Mouse (Mus musculus) brown adipose tissue, adult 24 weeks (tissue): ENCODE results near the gene Ffar1. TPM values are rescaled to one million over a fixed set of nuclear protein-coding genes. Genes with fewer than 3 reads are reported as not detected.
A peak's percentile ranks its signal among the peaks of the same experiment; 100 is the strongest.
"Not testable (repeated sequence)": the region's sequence is repeated elsewhere in the genome, so short reads cannot be mapped to it uniquely, and the experiment has no call there.

Experiments used
- H3K27ac ChIP-seq: fragments of 200-500 bp; replicated peaks from 2 replicates; pipeline ENCODE4 v1.5.1; 2012; ENCODE audit warnings: low read depth, mild to moderate bottlenecking, low read length
- H3K4me1 ChIP-seq: fragments of 200-500 bp; 2 replicates; pipeline ENCODE4 v1.6.1; 2012; ENCODE audit warnings: low read length, mixed read lengths; ENCODE audit not compliant: control insufficient read depth, insufficient read depth, insufficient read length
- H3K4me3 ChIP-seq: fragments of 200-500 bp; 2 replicates; pipeline ENCODE4 v1.5.1; 2012; ENCODE audit warnings: low read depth, mild to moderate bottlenecking, low read length, moderate library complexity; ENCODE audit not compliant: insufficient read depth
- polyA plus RNA-seq: library from polyadenylated mRNA; stranded (reverse); fragments of >200 nt; gene quantifications from 2 replicates; pipeline ENCODE4 v1.2.4, GENCODE M21; 2012; ENCODE audit not compliant: missing spikeins, insufficient read depth, insufficient read length

Gene Ffar1
- polyA plus RNA-seq, 1 experiment = not detected

GRCm38 (mm10) chr7:30832261-30832660 is 29.1 kb downstream of the Ffar1 start:
- no peak overlapping the region for H3K4me3 ChIP-seq
- H3K27ac ChIP-seq = no peak overlapping the region
- H3K4me1 ChIP-seq = no peaks in the 10 kb centered on the region

- Histone ChIP-seq H3K4me3 (no peak overlapping the region), H3K4me1 (no peaks in the 10 kb centered on the region)
These were observed 31.9 kb downstream of the Ffar1 start for GRCm38 (mm10) chr7:30829428-30829827.

GRCm38 (mm10) chr7:30828871-30829270 is 32.5 kb downstream of the Ffar1 start:
- not testable (repeated sequence) for H3K4me1 ChIP-seq, H3K27ac ChIP-seq, H3K4me3 ChIP-seq

More at GRCm38 (mm10) chr7:30829428-30829827, 31.9 kb downstream of the Ffar1 start:
- H3K27ac ChIP-seq = no peak overlapping the region

- no peak overlapping the region for H3K27ac ChIP-seq
- no peaks in the 10 kb centered on the region for H3K4me1 ChIP-seq
- no peak overlapping the region for H3K4me3 ChIP-seq
These were observed 34.7 kb downstream of the Ffar1 start for GRCm38 (mm10) chr7:30826660-30827059.

GRCm38 (mm10) chr7:30824306-30824705 is 37.1 kb downstream of the Ffar1 start:
- peaks cover 3% of the 10 kb centered on the region for H3K4me1 ChIP-seq
- no peak overlapping the region for H3K27ac ChIP-seq

GRCm38 (mm10) chr7:30823675-30824074 is 37.7 kb downstream of the Ffar1 start, which contains the start of gene Ffar2:
TSS of gene Ffar2 (minus strand) at chr7:30823775.
- H3K27ac ChIP-seq = no peak within 1 kb of the TSS
- H3K4me3 ChIP-seq = no peak within 1 kb of the TSS
- H3K4me1 ChIP-seq = peaks cover 3% of the 10 kb centered on the region

More at GRCm38 (mm10) chr7:30824306-30824705, 37.1 kb downstream of the Ffar1 start:
- no peak overlapping the region for H3K4me3 ChIP-seq

GRCm38 (mm10) chr7:30821532-30821931 is 39.8 kb downstream of the Ffar1 start:
- Histone ChIP-seq H3K4me1 (peaks cover 3% of the 10 kb centered on the region), H3K27ac (peak overlapping the region; percentile 19; the same call in 1 of the 2 replicates), H3K4me3 (no peak overlapping the region)

- H3K4me1 ChIP-seq = peaks cover 3% of the 10 kb centered on the region
These were observed 40.4 kb downstream of the Ffar1 start for GRCm38 (mm10) chr7:30820854-30821445.

GRCm38 (mm10) chr7:30820131-30820530 is 41.2 kb downstream of the Ffar1 start:
- no peak overlapping the region for H3K27ac ChIP-seq
- peaks cover 3% of the 10 kb centered on the region for H3K4me1 ChIP-seq
- H3K4me3 ChIP-seq = no peak overlapping the region

More at GRCm38 (mm10) chr7:30820854-30821445, 40.4 kb downstream of the Ffar1 start:
- Histone ChIP-seq H3K27ac (0 out of 2 replicates have a peak overlapping the region, but pooled peaks have one; percentile 19), H3K4me3 (no peak overlapping the region)

- H3K27ac ChIP-seq = peak overlapping the region; percentile 61
These were observed 49.0 kb downstream of the Ffar1 start for GRCm38 (mm10) chr7:30812291-30812807.

GRCm38 (mm10) chr7:30811757-30812290 is 49.5 kb downstream of the Ffar1 start:
- no peak overlapping the region for H3K4me3 ChIP-seq

More at GRCm38 (mm10) chr7:30812291-30812807, 49.0 kb downstream of the Ffar1 start:
- no peak overlapping the region for H3K4me3 ChIP-seq
- peaks cover 15% of the 10 kb centered on the region for H3K4me1 ChIP-seq

GRCm38 (mm10) chr7:30810319-30810718 is 51.0 kb downstream of the Ffar1 start:
- Histone ChIP-seq H3K4me1 (peaks cover 15% of the 10 kb centered on the region), H3K27ac (no peak overlapping the region), H3K4me3 (no peak overlapping the region)

More at GRCm38 (mm10) chr7:30811757-30812290, 49.5 kb downstream of the Ffar1 start:
- Histone ChIP-seq H3K27ac (peak overlapping the region; percentile 93), H3K4me1 (peaks cover 15% of the 10 kb centered on the region)

Other genes with a start within 250 kb of the Ffar1 start
- gene Upk1a, start 248.7 kb downstream of the Ffar1 start, polyA plus RNA-seq = not detected in 2 replicates
- gene Cox6b1, start 235.4 kb downstream of the Ffar1 start, polyA plus RNA-seq = 5,485 and 5,752 TPM in 2 replicates
- gene Etv2, start 225.7 kb downstream of the Ffar1 start, polyA plus RNA-seq = not detected in 2 replicates
- gene Rbm42, start 211.2 kb downstream of the Ffar1 start, polyA plus RNA-seq = 24.5 and 39.6 TPM in 2 replicates
- 2.3 and 2.9 TPM in 2 replicates for gene Haus5, start 196.6 kb downstream of the Ffar1 start, polyA plus RNA-seq
- gene Pmis2, start 190.0 kb downstream of the Ffar1 start, polyA plus RNA-seq = not detected in 2 replicates
- not detected in 2 replicates for gene 2200002J24Rik, start 162.6 kb downstream of the Ffar1 start, polyA plus RNA-seq
- gene Atp4a, start 149.4 kb downstream of the Ffar1 start, polyA plus RNA-seq = not detected in 2 replicates
- 209 and 275 TPM in 2 replicates for gene Tmem147, start 132.0 kb downstream of the Ffar1 start, polyA plus RNA-seq
- not detected in 2 replicates for gene Gapdhs, start 117.9 kb downstream of the Ffar1 start, polyA plus RNA-seq
- gene Sbsn, start 110.1 kb downstream of the Ffar1 start, polyA plus RNA-seq = 12.3 and 18.2 TPM in 2 replicates
- 7.4 and 7.8 TPM in 2 replicates for gene Dmkn, start 97.8 kb downstream of the Ffar1 start, polyA plus RNA-seq
- 11.5 and 15.2 TPM in 2 replicates for gene Krtdap, start 73.7 kb downstream of the Ffar1 start, polyA plus RNA-seq
- gene Ffar2, start 37.8 kb downstream of the Ffar1 start, polyA plus RNA-seq = 4.8 and 7.4 TPM in 2 replicates
- not detected in 2 replicates for gene Ffar3, start 5.4 kb downstream of the Ffar1 start, polyA plus RNA-seq
- gene Cd22, start 18.8 kb upstream of the Ffar1 start, polyA plus RNA-seq = 0.40 and 0.88 TPM in 2 replicates
- not detected in 2 replicates for gene Mag, start 53.3 kb upstream of the Ffar1 start, polyA plus RNA-seq
- gene Hamp2, start 63.1 kb upstream of the Ffar1 start, polyA plus RNA-seq = not detected in 2 replicates
- gene Hamp, start 82.5 kb upstream of the Ffar1 start, polyA plus RNA-seq = 4.4 TPM in 1 of 2 replicates, not detected in the other
- gene Usf2, start 95.2 kb upstream of the Ffar1 start, polyA plus RNA-seq = 66.8 and 103 TPM in 2 replicates
- gene Lsr, start 111.9 kb upstream of the Ffar1 start, polyA plus RNA-seq = 1.1 TPM in 1 of 2 replicates, not detected in the other
- gene Fam187b, start 112.2 kb upstream of the Ffar1 start, polyA plus RNA-seq = not detected in 2 replicates
- 26.7 and 30.8 TPM in 2 replicates for gene Fxyd5, start 180.9 kb upstream of the Ffar1 start, polyA plus RNA-seq
- 1.9 and 2.3 TPM in 2 replicates for gene Fxyd7, start 189.9 kb upstream of the Ffar1 start, polyA plus RNA-seq
- 346 TPM in 2 replicates for gene Fxyd1, start 195.6 kb upstream of the Ffar1 start, polyA plus RNA-seq
- 3.0 and 3.2 TPM in 2 replicates for gene Lgi4, start 197.8 kb upstream of the Ffar1 start, polyA plus RNA-seq
- not detected in 2 replicates for gene Fxyd3, start 215.1 kb upstream of the Ffar1 start, polyA plus RNA-seq